Mouse (Mus musculus) small intestine, adult 2 months (tissue): ENCODE data around the gene Arl2. TPM values are rescaled to one million over a fixed set of nuclear protein-coding genes. Genes with fewer than 3 reads are reported as not detected.
"Not testable (repeated sequence)": the region's sequence is repeated elsewhere in the genome, so short reads cannot be mapped to it uniquely, and the experiment has no call there.

ENCODE experiments used
- H3K27ac ChIP-seq: fragments of 200-500 bp; 2 replicates; pipeline ENCODE4 v1.5.1; 2012; ENCODE audit warnings: low read depth, low read length, control low read depth, inconsistent platforms; ENCODE audit not compliant: insufficient read depth
- H3K27me3 ChIP-seq: fragments of 200-500 bp; 2 replicates; pipeline ENCODE4 v1.6.1; 2012; ENCODE audit warnings: mild to moderate bottlenecking, moderate library complexity, low read length, inconsistent platforms; ENCODE audit not compliant: control insufficient read depth, insufficient read depth
- H3K36me3 ChIP-seq: fragments of 200-500 bp; 2 replicates; pipeline ENCODE4 v1.6.1; 2012; ENCODE audit warnings: mild to moderate bottlenecking, low read length, control low read depth, inconsistent platforms; ENCODE audit not compliant: control insufficient read depth, insufficient read depth
- H3K4me1 ChIP-seq: fragments of 200-500 bp; 2 replicates; pipeline ENCODE4 v1.6.1; 2012; ENCODE audit warnings: low read length, inconsistent platforms, mixed read lengths; ENCODE audit not compliant: control insufficient read depth, insufficient read depth, insufficient read length
- H3K4me3 ChIP-seq: fragments of 200-500 bp; 2 replicates; pipeline ENCODE4 v1.5.1; 2012; ENCODE audit warnings: low read depth, mild to moderate bottlenecking, control low read depth, inconsistent platforms, low read length, moderate library complexity
- CTCF ChIP-seq: fragments of 200-500 bp; IDR thresholded peaks from 2 replicates; pipeline ENCODE4 v1.5.1; 2012; ENCODE audit warnings: low read depth, mild to moderate bottlenecking, control low read depth, inconsistent platforms, low read length, moderate library complexity, mixed read lengths; ENCODE audit not compliant: insufficient replicate concordance, insufficient read length; ENCODE audit errors: extremely low read depth
- POLR2A ChIP-seq: fragments of 200-500 bp; IDR thresholded peaks from 2 replicates; pipeline ENCODE4 v1.6.1; 2012; ENCODE audit warnings: low read depth, mild to moderate bottlenecking, control low read depth, inconsistent platforms, low read length, moderate library complexity
- WGBS: fragments of 180-500 bp; shearing (Covaris S2); methylation state at CpG from one replicate; pipeline ENCODE4 v1.1.7; 2018; 5-methylcytosine and 5-hydroxymethylcytosine counted together
- polyA plus RNA-seq: library from polyadenylated mRNA; depleted of rRNA; stranded (reverse); fragments of >200 nt; gene quantifications from 2 replicates; pipeline ENCODE4 v1.2.3, GENCODE M21; 2012

Gene Arl2
- polyA plus RNA-seq, 1 experiment: 98.9 TPM

DNA sequence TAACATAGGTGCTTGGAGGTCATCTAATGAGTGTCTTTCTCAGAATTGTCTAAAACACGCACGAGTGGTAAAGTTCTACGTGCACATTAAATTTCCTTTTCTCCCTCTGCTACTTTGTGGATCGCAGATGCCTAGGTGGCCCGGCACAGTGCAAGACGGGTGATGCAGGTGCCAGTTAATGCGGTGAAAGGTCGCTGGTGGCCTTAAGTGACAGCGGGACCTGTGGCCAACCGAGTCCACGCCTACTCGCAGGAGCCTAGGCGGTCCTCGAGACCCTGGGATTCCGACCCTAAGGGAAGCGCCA, 1.0 kb downstream of the Arl2 start:
- TF ChIP-seq CTCF (no peak), POLR2A (no peak)
- Histone ChIP-seq H3K4me1 (no peaks in the 10 kb centered on the region), H3K27ac (peak overlapping the region; percentile 93), H3K4me3 (peak overlapping the region; percentile 80), H3K36me3 (peaks cover 3% of the 10 kb centered on the region; the same call in 1 of the 2 replicates), H3K27me3 (no peaks in the 10 kb centered on the region)
- under 1% methylated on average over 16 of the region's 16 CpGs for WGBS

DNA sequence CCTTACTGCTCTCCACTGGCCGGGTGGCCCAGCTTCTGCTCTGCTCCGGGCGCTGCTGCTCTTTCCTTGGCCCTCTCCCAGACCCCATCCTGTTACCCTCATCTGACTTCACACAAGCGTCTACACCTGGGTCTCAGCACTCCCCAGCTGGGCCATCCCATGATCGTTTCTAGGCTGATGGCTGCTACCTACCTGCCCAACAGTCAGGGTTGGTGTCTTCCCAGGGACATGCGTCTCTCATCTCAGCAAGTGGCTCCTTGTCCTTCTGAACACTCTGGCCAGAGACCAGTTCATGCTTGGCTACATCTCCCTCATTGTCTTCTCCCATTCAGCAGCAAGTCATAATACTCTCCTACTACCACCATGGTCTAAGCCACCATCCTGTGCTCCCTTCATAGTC, 1.6 kb downstream of the Arl2 start:
- H3K27me3 ChIP-seq: no peaks in the 10 kb centered on the region
- peaks cover 3% of the 10 kb centered on the region; the same call in 1 of the 2 replicates for H3K36me3 ChIP-seq
- H3K27ac ChIP-seq: no peak overlapping the region
- no peak for TF ChIP-seq CTCF
- TF ChIP-seq POLR2A: no peak
- H3K4me1 ChIP-seq: no peaks in the 10 kb centered on the region
- 92% methylated on average over 6 of the region's 6 CpGs for WGBS
- H3K4me3 ChIP-seq: no peak overlapping the region

DNA sequence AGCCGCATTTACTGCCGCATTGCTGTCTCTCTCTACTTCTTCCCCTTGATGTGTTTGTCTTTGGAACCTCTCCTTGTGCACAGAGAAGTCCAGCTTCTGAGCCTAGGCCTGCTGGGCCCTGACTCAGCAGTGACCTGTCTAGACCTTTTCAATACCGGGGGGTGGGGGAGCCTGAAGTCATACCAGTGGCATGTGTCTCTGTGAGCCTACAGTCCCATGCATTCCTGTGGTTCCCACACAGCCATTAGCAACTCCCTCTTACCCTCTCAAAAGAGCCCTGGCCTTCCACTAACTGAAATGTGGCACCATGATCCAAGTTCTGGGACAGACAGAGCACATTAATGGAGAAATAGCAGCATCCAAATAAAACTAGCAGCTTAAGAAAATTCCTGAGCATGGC, 5.0 kb downstream of the Arl2 start:
- H3K27me3 ChIP-seq: no peaks in the 10 kb centered on the region
- TF ChIP-seq CTCF: no peak
- no peak for TF ChIP-seq POLR2A
- WGBS: 90% methylated on average over 3 of the region's 3 CpGs

DNA sequence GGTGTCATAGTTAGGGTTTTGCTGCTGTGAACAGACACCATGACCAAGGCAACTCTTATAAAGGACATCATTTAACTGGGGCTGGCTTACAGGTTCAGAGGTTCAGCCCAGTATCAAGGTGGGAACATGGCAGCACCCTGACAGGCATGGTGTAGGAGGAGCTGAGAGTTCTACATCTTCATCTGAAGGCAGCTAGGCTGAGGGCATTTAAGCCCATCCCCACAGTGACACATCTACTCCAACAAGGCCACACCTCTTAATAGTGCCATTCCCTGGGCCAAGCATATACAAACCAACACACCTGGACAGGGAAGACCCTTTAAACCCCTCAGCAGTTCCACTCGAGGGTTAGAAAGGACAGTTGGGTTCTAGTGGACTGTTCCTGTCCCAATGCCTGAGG, 8.2 kb downstream of the Arl2 start:
- 33% methylated on average over 1 of the region's 1 CpGs for WGBS
- not testable (repeated sequence) for H3K27ac ChIP-seq, H3K36me3 ChIP-seq, H3K27me3 ChIP-seq, H3K4me1 ChIP-seq, H3K4me3 ChIP-seq

More for the DNA sequence above, 5.0 kb downstream of the Arl2 start:
- Histone ChIP-seq H3K36me3 (peaks cover 3% of the 10 kb centered on the region; the same call in 1 of the 2 replicates), H3K4me3 (no peak overlapping the region), H3K27ac (no peak overlapping the region), H3K4me1 (no peaks in the 10 kb centered on the region)

DNA sequence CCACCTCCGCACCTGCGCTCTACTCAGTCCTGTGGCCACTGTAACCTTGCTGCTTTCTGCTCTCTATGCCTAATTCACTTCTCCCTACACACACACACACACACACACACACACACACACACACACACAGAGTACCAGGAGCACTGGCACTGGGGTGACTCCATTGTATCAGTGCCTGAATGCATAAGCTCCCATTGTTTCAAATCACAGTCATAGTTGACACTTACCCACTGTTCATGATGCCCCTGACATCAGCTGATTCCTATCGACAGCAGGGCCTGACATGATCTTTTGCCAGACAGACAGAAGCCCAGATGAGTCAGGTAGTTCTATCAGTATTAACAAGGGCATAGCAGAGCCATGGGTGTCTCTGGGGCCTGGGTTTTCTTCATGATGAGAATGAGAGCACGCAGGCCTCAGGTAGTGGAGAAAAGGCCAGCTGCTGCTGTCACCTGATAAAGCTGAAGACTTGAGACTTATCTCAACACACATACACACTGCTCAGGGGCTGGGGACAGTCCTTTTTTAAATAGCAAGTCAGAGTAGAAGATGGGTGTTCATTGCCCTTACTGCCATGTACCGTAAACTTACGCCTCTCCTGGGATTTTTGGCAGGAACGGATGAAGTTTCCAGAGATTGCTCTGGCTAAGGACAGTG, 9.0 kb downstream of the Arl2 start:
- 81% methylated on average over 7 of the region's 7 CpGs for WGBS

DNA sequence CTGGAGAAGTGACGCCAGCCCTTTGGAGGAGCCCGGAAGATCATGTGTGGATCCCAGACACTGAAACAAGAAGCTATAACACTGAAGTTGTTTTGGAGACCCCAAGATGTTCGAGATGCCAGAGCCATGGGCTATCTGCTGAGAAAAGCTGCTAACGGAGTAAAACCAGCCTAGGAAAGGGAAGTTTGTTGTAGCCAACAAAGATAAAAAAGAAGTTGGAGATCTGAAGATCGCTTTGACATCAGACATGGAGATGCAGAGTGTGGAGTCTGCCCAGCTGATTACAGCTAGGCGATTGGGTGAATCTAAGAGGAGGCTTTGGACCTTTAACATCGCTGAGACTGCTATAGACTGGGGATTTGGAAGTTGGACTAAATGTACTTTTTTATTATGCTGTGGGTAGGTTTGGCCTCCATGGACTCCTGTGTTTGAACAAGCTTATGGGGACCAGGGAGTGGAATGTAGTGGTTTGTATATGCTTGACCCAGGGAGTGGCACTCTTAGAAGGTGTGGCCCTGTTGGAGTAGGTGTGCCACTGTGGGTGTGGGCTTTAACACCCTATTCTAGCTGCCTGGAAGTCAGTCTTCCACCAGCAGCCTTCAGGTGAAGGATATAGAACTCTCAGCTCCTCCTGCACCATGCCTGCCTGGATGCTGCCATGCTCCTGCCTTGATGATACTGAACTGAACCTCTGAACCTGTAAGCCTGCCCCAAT, 10.8 kb downstream of the Arl2 start:
- H3K27ac ChIP-seq, H3K27me3 ChIP-seq, H3K36me3 ChIP-seq, H3K4me3 ChIP-seq, H3K4me1 ChIP-seq: not testable (repeated sequence)
- WGBS: 72% methylated on average over 7 of the region's 7 CpGs

More for the DNA sequence above, 9.0 kb downstream of the Arl2 start:
- Histone ChIP-seq H3K4me1 (no peaks in the 10 kb centered on the region), H3K4me3 (no peak overlapping the region), H3K27me3 (no peaks in the 10 kb centered on the region), H3K36me3 (0 out of 2 replicates have a peak, but pooled peaks cover 2% of the 10 kb centered on the region), H3K27ac (no peak overlapping the region)
- TF ChIP-seq POLR2A (no peak), CTCF (no peak)

DNA sequence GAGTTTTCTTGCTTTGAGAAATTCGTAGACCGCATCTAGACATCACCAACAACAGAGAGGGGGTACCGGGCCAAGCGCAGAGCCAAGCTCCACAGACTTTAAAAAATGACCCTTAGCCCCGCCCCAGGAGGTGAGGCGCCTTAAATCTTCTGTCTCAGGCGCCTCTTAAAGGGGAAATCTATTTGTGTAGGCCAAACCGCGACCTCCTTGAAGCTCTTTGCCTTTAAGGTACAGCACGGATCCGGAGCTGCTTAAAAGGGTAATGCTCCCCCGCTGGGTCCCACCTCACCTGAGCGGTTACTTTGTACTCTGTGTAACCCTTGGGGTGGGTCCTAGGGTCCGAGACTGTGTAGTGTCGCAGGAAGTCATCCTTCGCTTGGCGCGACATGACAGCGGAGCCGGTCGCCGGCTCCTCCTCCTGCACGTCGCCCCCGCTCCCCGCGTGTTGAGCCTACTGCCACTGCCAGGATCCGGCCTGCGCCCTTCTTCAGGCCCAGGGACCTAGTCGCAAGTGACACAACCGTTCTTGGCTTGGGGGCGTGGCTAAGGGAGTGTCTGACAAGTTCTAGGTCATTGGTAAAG, 13.5 kb downstream of the Arl2 start, which contains the start of gene Snx15:
Gene Snx15 (minus strand): TSS at position 545 of the 582 bp plus-strand sequence.
- Histone ChIP-seq H3K36me3 (no peaks in the 10 kb centered on the region), H3K4me3 (peak within 1 kb of the TSS; percentile 71), H3K27me3 (no peaks in the 10 kb centered on the region), H3K27ac (peak within 1 kb of the TSS; percentile 92), H3K4me1 (peaks cover 6% of the 10 kb centered on the region; the same call in 1 of the 2 replicates)
- WGBS: under 1% methylated on average over 32 of the region's 32 CpGs
- TF ChIP-seq POLR2A (peak; percentile 32; the same call in 1 of the 2 replicates), CTCF (no peak)
